Mouse (Mus musculus): ENCODE data around the gene Gm9837.

DNA sequence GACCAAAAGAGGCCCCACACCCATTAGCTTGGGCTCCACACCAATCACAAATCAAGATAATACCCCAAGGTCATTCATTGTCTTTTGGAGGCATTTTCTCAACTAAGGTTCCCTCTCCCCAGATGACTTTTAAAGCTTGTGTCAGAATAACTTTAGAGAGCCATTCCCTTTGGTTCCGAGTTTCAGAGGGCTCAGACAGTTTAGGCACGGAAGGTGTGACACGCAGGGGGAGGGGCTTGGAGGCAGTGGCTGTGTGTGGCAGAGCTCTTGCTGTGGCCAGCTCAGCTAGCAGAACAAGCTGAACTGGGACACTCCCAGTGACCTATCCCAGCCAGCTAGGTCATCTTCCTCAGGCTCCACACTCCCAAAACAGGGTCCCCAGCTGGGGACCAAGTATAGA lies 38.3 kb upstream of the Gm9837 start:
- TF ChIP-seq CTCF (IDR thresholded peaks at IDR 0.05; ENCODE audit: borderline replicate concordance, control insufficient read depth, extremely low read depth, insufficient read depth, low read length, poor library complexity) (no peak), POLR2A (IDR thresholded peaks at IDR 0.05; ENCODE audit: control insufficient read depth, extremely low read depth, insufficient read depth, low read length, poor library complexity) (no peak)
